Mouse (Mus musculus) skeletal muscle tissue, postnatal 0 days (tissue): ENCODE results near the gene Cnot3. TPM values are rescaled to one million over a fixed set of nuclear protein-coding genes. Genes with fewer than 3 reads are reported as not detected.

Experiments
- microRNA-seq, 2 experiments: library from miRNA; unstranded; fragments of <30 nt; microRNA quantifications; one replicate each; pipeline ENCODE4; 2016
- polyA plus RNA-seq: library from polyadenylated mRNA; unstranded; fragments of >200 nt; fragmentation: Nextera tagmentation; extraction: Ambion mirVana; gene quantifications from 2 replicates; pipeline ENCODE4 v1.2.1, GENCODE M21; 2015

Gene Cnot3
- 19.8 and 23.6 TPM in 2 replicates for polyA plus RNA-seq

GRCm38 (mm10) chr7:3644672-3645487 is at the start of gene Cnot3:
TSS of gene Cnot3 (plus strand) at chr7:3645268.

DNA sequence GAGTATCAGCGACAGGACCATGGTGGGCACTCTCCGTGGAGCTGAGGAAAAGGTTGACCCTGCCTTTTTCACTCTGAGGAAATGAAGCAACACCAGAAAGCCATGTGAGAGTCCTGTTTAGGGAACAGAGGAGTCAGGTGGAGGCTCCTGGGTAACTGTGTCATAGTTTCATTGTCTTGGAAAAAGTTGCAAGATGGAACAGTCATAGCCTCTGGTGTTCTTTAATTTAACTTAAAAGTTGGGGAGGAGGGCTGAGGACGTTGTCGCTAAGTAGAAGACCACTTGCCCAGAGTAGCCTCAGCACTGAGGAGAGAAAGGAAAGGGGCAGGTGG is 29.0 kb upstream of the Cnot3 start, which contains the start of gene Oscar:
Gene Oscar, minus strand, starts transcription at position 101 of the 332 bp plus-strand sequence.

GRCm38 (mm10) chr7:3617242-3617995 is 27.6 kb upstream of the Cnot3 start, which contains the start of gene Ndufa3:
TSS of gene Ndufa3 (plus strand) at chr7:3617373.

DNA sequence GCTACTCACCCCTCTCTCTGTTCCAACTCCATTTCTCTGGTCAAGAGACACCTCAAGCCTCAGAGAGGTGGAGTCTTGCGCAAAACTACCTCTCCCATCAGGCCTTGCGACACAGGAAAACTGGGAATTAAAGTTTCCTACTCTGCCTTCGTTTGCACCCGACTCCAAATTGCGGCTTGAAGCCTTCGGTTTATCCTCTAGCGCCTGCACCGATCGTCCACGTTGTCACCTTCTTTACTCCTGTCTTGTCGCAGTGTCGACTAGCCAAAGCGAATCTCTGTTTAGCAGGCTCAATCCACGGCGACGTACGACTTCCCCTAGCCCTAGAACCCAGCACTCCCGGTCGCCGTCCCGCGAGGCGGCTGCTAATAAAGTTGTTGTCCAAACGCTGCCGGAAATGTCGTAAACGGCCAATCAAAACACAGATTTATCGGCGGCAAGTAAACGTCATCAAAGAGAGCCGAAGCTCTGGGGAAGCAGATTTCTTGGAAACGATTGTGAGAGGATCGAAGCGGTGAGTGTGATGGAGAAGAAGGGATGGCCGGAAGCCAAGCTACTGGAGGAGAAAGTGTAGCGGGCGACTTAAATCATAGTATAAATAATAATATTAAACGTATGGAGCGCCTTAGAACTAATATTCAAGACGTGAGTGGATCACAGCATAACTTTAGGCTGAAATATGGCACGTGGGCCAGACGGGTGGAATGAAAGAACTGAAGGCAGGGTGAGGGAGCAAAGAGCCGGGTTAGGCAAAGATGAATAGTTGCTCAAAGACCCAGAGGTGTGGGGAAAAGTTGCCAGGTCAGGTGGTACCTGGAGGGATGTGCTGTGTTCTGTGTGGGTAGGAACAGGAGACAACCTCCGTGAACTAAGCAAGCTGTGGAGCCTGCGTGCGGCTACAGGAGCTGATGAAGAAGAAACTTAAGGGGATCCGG is 15.3 kb upstream of the Cnot3 start, which contains the start of the genes Tfpt and Prpf31:
Gene Tfpt, minus strand, starts transcription at position 387 of the 935 bp plus-strand sequence.
Gene Prpf31, plus strand, starts transcription at position 443 of the 935 bp plus-strand sequence.

DNA sequence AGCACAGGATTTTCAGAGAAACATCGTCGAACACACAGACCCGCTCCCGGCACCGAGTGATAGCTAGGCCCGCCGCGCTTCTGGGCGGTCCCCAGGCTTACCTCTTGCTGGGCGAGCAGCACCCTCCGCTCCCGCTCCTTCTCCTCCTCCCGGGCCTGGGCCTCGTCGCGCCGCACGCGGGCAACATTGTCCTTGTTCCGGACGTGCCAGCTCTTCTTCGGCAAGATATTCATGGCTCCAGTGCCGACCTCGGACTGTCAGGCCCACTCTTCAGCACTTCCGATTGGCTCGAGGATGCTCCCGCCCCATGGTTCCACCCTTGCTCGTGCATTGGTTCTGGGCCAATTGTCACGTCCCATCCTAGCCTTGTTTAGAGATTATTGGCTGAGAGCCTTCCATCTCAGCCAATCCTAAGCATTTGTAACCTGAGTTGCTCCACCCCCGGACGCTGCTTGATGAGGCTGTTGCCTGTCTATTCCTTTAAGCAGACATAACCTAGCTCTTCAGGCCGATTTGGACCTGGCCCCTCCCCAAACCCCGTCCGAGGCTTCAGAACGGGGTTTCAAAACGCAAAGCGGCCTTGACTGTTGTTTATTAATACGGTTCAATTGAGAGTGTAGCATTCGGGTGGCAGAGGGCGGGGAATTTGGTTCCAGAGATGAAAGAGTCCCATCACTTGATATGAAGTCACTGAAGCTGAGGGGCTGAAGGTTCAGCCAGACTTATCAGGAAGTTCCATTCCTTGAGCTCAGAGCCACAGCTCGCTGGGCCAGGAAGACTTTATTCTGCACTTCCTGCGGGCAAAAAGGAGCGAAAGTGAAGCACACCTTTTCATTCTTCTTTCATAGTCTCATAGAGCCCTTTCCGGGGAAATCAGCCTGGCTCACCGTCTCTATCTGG is 20.4 kb downstream of the Cnot3 start, which contains the start of gene Leng1:
Gene Leng1, minus strand, starts transcription at position 626 of the 900 bp plus-strand sequence.

DNA sequence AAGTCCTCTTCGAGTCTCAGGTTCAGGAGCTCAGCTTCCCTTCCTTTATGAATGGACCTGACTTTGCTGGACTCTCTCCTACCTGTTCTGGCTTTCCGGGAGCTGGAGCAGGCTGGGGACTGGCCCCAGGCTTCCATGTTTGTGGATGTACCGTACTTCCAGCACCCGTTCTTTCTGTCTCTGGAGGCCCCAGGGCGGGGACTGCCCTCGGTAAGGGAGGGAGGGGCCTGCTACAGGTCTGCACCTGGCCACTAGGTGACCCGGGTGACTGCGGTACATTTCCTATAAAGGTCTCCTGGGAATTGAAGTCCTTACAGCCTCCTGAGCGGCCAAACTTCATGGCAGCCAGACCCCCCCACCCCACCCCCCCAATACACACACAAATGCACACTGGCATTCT is 32.3 kb downstream of the Cnot3 start, which contains the start of gene Tmc4:
Gene Tmc4, minus strand, starts transcription at position 212 of the 400 bp plus-strand sequence.

DNA sequence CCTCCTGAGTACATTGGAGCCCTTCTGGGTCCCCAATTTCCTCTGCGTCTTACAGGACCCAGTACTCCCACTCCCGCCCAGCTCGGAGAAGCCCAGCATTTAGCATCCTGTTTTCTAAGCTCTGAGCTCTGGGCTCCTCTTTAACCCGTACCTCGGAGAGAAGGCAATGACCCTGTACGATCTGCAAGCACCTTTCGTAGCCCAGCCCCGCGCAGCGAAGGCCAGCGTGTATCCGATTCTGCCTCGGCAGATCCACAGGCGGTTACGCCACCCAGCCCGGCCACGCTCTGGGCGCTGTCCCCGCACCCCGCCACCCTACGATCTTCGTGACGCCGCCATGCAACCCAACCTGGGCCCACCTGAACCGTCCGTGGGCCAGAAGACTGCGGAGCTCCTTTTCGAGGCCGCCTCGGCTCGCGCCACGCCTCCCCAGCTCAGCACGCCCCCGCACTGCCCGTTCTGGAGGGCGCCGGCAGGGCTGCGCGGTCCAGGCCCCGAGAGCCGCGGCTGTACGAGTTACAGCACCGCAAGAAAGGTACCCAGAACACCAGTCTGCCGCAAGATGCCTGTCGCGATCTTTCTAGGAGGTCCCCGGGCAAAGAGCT is 47.4 kb downstream of the Cnot3 start, which contains the start of gene Tsen34:
Gene Tsen34, plus strand, starts transcription at position 482 of the 605 bp plus-strand sequence.

DNA sequence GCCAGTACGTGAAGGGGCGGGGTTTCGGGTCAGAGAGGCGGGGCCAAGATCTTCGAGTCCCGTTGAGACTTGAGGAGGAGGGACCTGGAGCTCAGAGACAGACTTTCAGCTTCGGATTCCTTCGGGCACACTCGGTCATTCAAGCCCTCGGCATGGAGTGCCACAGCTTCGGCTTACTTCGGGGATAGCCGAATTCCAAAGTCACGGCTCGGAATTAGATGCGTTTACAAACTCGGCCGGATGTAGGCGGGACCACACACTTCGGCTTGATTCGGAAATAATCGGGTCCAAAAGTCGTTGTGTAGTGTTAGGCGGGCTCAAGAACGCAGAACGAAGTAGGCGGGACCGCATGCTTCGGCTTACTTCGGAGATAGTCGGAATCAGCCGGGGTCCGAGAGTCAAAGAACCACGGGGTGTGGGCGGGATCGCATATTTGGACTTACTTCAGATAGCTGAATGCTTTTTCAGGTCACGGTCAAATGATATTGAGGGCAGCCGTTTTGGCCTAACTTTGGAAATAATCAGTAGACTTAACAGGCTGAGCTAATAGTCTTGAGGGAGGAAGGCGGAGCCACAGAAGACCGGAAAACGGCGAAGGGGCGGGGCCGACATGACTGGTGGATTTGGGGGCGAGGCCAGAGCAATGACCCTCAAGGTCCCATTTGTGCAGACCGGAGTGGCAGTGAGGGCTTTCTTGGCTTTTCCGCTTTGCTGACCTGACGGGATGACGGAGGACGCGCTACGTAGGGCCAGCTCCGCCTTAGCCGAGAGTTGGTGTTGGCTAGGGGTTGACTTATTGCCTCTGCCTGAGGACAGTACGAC is 48.1 kb downstream of the Cnot3 start, which contains the start of gene Mboat7:
Gene Mboat7, minus strand, starts transcription at position 537 of the 822 bp plus-strand sequence.

DNA sequence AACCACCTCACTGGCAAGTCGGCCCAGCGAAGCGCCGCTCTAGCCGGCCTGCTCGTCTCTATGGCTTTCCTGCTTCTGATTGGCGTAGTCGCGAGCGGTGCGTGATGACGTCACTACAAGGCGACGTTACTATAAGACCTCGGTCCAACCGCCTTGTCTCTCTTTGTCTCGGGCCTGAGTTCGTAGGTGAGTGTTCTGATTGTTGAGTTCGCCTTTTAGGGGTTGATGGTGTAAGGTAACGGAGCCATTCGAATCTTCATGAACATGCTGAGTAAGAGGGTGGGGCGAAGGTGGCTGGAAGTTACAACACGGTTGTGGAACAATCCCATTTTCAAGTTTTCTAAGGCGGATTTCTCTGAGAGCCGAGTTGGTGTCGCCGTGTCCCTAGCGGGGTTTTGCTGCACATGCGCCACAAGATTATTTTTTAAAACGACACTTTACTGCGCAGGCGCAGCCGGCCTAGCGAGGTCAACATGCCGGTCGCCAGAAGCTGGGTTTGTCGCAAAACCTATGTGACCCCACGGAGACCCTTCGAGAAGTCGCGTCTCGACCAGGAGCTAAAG is 58.9 kb downstream of the Cnot3 start, which contains the start of gene Rps9:
Gene Rps9, plus strand, starts transcription at position 115 of the 563 bp plus-strand sequence.

Small RNA genes lying within 50 kb of the gene (microRNA-seq; reads per million reads assigned to microRNA genes)
- 1.1 to 1.2 reads per million in 2 experiments for gene Mir3572

Other genes with a start within 250 kb of the Cnot3 start
- 97.3 and 101 TPM in 2 replicates for gene Cacng6, start 221.1 kb upstream of the Cnot3 start, polyA plus RNA-seq
- gene Tarm1, start 142.6 kb upstream of the Cnot3 start, polyA plus RNA-seq: 0.30 and 0.50 TPM in 2 replicates
- gene Oscar, start 29.1 kb upstream of the Cnot3 start, polyA plus RNA-seq: 0.11 and 0.63 TPM in 2 replicates
- 587 and 742 TPM in 2 replicates for gene Ndufa3, start 27.9 kb upstream of the Cnot3 start, polyA plus RNA-seq
- 17.1 and 22.7 TPM in 2 replicates for gene Tfpt, start 15.3 kb upstream of the Cnot3 start, polyA plus RNA-seq
- 32.9 and 39.9 TPM in 2 replicates for gene Prpf31, start 15.3 kb upstream of the Cnot3 start, polyA plus RNA-seq
- gene Leng1, start 20.6 kb downstream of the Cnot3 start, polyA plus RNA-seq: 21.7 and 23.7 TPM in 2 replicates
- 1.9 and 2.5 TPM in 2 replicates for gene Tmc4, start 32.3 kb downstream of the Cnot3 start, polyA plus RNA-seq
- 117 and 137 TPM in 2 replicates for gene Tsen34, start 47.6 kb downstream of the Cnot3 start, polyA plus RNA-seq
- 18.1 and 19.9 TPM in 2 replicates for gene Mboat7, start 48.3 kb downstream of the Cnot3 start, polyA plus RNA-seq
- 882 and 890 TPM in 2 replicates for gene Rps9, start 58.7 kb downstream of the Cnot3 start, polyA plus RNA-seq
- gene Pirb, start 75.1 kb downstream of the Cnot3 start, polyA plus RNA-seq: 2.0 and 3.0 TPM in 2 replicates
- gene Gm15448, start 180.4 kb downstream of the Cnot3 start, polyA plus RNA-seq: 0.17 TPM in 1 of 2 replicates, not detected in the other
- gene Pira2, start 199.8 kb downstream of the Cnot3 start, polyA plus RNA-seq: 0.28 and 0.62 TPM in 2 replicates